Mouse (Mus musculus): ENCODE data around the gene Inpp5a. TPM values are rescaled to one million over a fixed set of nuclear protein-coding genes. Genes with fewer than 3 reads are reported as not detected.

The Inpp5a gene
- polyA plus RNA-seq, 1 experiment from 2014 or later: 41.6 TPM

GRCm38 (mm10) chr7:139381877-139382276, 7.0 kb upstream of the Inpp5a start:
- DNase-seq (ENCODE audit: low spot score) (no peak), ATAC-seq (ENCODE audit: low read depth) (no peak)
- no peaks in the 10 kb centered on the region for H3K36me3 ChIP-seq (ENCODE audit: control insufficient read depth, insufficient read depth, low read length)
- no peaks in the 10 kb centered on the region for H3K9me3 ChIP-seq (ENCODE audit: control insufficient read depth, low read length)
- H3K4me1 ChIP-seq (ENCODE audit: control insufficient read depth, insufficient read depth, low read length): no peaks in the 10 kb centered on the region; the same call in 1 of the 2 replicates
- no peak overlapping the region for H3K4me3 ChIP-seq (ENCODE audit: low read depth, low read length)
- WGBS: 73% methylated on average over 2 of the region's 2 CpGs
- H3K27me3 ChIP-seq (replicated peaks; ENCODE audit: control insufficient read depth, insufficient read depth, low read length): no peaks in the 10 kb centered on the region
- no peak overlapping the region for H3K27ac ChIP-seq (replicated peaks; ENCODE audit: low read depth, low read length)
- H3K4me2 ChIP-seq (ENCODE audit: low read depth, low read length): no peak overlapping the region
- no peak overlapping the region for H3K9ac ChIP-seq (ENCODE audit: low read depth, low read length)

DNA sequence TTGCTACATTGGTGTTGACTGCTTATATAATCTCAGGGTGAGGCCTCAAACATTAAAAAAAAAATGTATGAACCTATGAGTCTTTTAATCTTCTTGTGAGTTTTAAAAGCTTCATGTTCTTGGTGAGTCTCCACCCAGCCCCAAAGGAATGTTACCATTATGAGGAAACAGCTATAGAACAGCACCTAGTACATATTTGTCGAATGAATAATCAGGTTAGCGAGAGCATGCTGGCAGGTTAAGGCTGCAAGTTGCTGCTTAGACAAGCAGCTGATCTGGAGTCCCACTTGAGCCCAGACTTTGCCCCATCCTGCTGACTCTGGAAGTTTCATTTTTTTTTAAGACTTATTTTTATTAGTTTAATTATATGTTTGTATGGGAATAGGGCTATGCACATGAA, 6.1 kb upstream of the Inpp5a start:
- 80% methylated on average over 2 of the region's 2 CpGs for WGBS
- Histone ChIP-seq H3K4me3 (ENCODE audit: low read depth, low read length) (no peak overlapping the region), H3K27me3 (replicated peaks; ENCODE audit: control insufficient read depth, insufficient read depth, low read length) (no peaks in the 10 kb centered on the region), H3K4me1 (ENCODE audit: control insufficient read depth, insufficient read depth, low read length) (peaks cover under 1% of the 10 kb centered on the region; the same call in 1 of the 2 replicates), H3K9ac (ENCODE audit: low read depth, low read length) (no peak overlapping the region), H3K27ac (replicated peaks; ENCODE audit: low read depth, low read length) (no peak overlapping the region), H3K4me2 (ENCODE audit: low read depth, low read length) (no peak overlapping the region), H3K9me3 (ENCODE audit: control insufficient read depth, low read length) (no peaks in the 10 kb centered on the region), H3K36me3 (ENCODE audit: control insufficient read depth, insufficient read depth, low read length) (no peaks in the 10 kb centered on the region)
- ATAC-seq (ENCODE audit: low read depth) (no peak), DNase-seq (ENCODE audit: low spot score) (no peak)

- peaks cover 4% of the 10 kb centered on the region; the same call in 1 of the 2 replicates for H3K4me1 ChIP-seq (ENCODE audit: control insufficient read depth, insufficient read depth, low read length)
- no peaks in the 10 kb centered on the region for H3K36me3 ChIP-seq (ENCODE audit: control insufficient read depth, insufficient read depth, low read length)
- 92% methylated on average over 1 of the region's 1 CpGs for WGBS
- ATAC-seq (ENCODE audit: low read depth) (no peak), DNase-seq (ENCODE audit: low spot score) (no peak)
- H3K9ac ChIP-seq (ENCODE audit: low read depth, low read length): no peak overlapping the region
- no peak overlapping the region for H3K27ac ChIP-seq (replicated peaks; ENCODE audit: low read depth, low read length)
- no peaks in the 10 kb centered on the region for H3K27me3 ChIP-seq (replicated peaks; ENCODE audit: control insufficient read depth, insufficient read depth, low read length)
- no peak overlapping the region for H3K4me2 ChIP-seq (ENCODE audit: low read depth, low read length)
- H3K4me3 ChIP-seq (ENCODE audit: low read depth, low read length): no peak overlapping the region
- H3K9me3 ChIP-seq (ENCODE audit: control insufficient read depth, low read length): no peaks in the 10 kb centered on the region
These were observed 4.4 kb upstream of the Inpp5a start for GRCm38 (mm10) chr7:139384500-139384899.

- peaks cover 9% of the 10 kb centered on the region for H3K4me1 ChIP-seq (ENCODE audit: control insufficient read depth, insufficient read depth, low read length)
- H3K4me2 ChIP-seq (ENCODE audit: low read depth, low read length): no peak overlapping the region
- WGBS: 80% methylated on average over 2 of the region's 2 CpGs
- H3K9ac ChIP-seq (ENCODE audit: low read depth, low read length): no peak overlapping the region
- H3K27ac ChIP-seq (replicated peaks; ENCODE audit: low read depth, low read length): no peak overlapping the region
- H3K27me3 ChIP-seq (replicated peaks; ENCODE audit: control insufficient read depth, insufficient read depth, low read length): no peaks in the 10 kb centered on the region
- no peak overlapping the region for H3K4me3 ChIP-seq (ENCODE audit: low read depth, low read length)
- ATAC-seq (ENCODE audit: low read depth) (no peak), DNase-seq (ENCODE audit: low spot score) (no peak)
- no peaks in the 10 kb centered on the region for H3K36me3 ChIP-seq (ENCODE audit: control insufficient read depth, insufficient read depth, low read length)
- H3K9me3 ChIP-seq (ENCODE audit: control insufficient read depth, low read length): no peaks in the 10 kb centered on the region
These were observed 3.9 kb upstream of the Inpp5a start for GRCm38 (mm10) chr7:139384916-139385530.

GRCm38 (mm10) chr7:139386933-139387690, 1.8 kb upstream of the Inpp5a start:
- DNase-seq (ENCODE audit: low spot score) (no peak), ATAC-seq (ENCODE audit: low read depth) (no peak)
- Histone ChIP-seq H3K9ac (ENCODE audit: low read depth, low read length) (no peak overlapping the region), H3K4me2 (ENCODE audit: low read depth, low read length) (no peak overlapping the region), H3K27me3 (replicated peaks; ENCODE audit: control insufficient read depth, insufficient read depth, low read length) (no peaks in the 10 kb centered on the region), H3K4me1 (ENCODE audit: control insufficient read depth, insufficient read depth, low read length) (peaks cover 28% of the 10 kb centered on the region), H3K9me3 (ENCODE audit: control insufficient read depth, low read length) (no peaks in the 10 kb centered on the region), H3K36me3 (ENCODE audit: control insufficient read depth, insufficient read depth, low read length) (no peaks in the 10 kb centered on the region), H3K27ac (replicated peaks; ENCODE audit: low read depth, low read length) (no peak overlapping the region; the same call in 1 of the 2 replicates), H3K4me3 (ENCODE audit: low read depth, low read length) (no peak overlapping the region)
- 92% methylated on average over 9 of the region's 9 CpGs for WGBS

GRCm38 (mm10) chr7:139387921-139388669, 814 bp upstream of the Inpp5a start:
- H3K36me3 ChIP-seq (ENCODE audit: control insufficient read depth, insufficient read depth, low read length): no peaks in the 10 kb centered on the region
- DNase-seq (ENCODE audit: low spot score) (no peak), ATAC-seq (ENCODE audit: low read depth) (peak; percentile 78; the same call in 1 of the 2 replicates)
- peaks cover 29% of the 10 kb centered on the region for H3K4me1 ChIP-seq (ENCODE audit: control insufficient read depth, insufficient read depth, low read length)
- H3K9ac ChIP-seq (ENCODE audit: low read depth, low read length): peak overlapping the region; percentile 77
- peak overlapping the region; percentile 49 for H3K4me2 ChIP-seq (ENCODE audit: low read depth, low read length)
- H3K4me3 ChIP-seq (ENCODE audit: low read depth, low read length): peak overlapping the region; percentile 93
- peak overlapping the region; percentile 92 for H3K27ac ChIP-seq (replicated peaks; ENCODE audit: low read depth, low read length)
- WGBS: 18% methylated on average over 16 of the region's 16 CpGs
- no peaks in the 10 kb centered on the region for H3K27me3 ChIP-seq (replicated peaks; ENCODE audit: control insufficient read depth, insufficient read depth, low read length)
- no peaks in the 10 kb centered on the region for H3K9me3 ChIP-seq (ENCODE audit: control insufficient read depth, low read length)

DNA sequence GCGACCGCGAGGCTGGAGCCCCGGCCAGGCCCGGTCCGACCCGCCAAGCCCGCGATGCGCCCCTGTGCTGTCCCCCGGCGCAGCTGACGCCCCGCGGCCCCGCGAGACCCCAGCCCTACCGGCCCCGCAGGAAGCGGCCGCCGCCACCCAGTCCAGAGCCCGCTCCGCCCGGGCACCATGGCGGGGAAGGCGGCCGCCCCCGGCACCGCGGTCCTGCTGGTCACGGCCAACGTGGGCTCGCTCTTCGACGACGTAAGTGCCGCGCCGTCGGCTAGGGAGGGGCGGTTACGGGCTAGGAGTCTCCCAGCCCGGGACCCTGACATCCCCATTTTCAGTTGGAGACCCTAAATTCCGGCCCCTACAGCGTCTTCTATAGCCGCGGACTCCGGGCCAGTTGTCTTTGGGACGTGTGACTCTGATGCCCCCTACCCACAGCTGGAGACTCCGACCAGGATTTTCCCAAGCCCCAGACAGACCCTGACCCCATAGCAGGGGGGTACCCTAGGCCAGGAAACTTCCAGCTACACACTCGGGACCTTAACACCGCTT, 378 bp downstream of the Inpp5a start:
- peak overlapping the region; percentile 77 for H3K27ac ChIP-seq (replicated peaks; ENCODE audit: low read depth, low read length)

DNA sequence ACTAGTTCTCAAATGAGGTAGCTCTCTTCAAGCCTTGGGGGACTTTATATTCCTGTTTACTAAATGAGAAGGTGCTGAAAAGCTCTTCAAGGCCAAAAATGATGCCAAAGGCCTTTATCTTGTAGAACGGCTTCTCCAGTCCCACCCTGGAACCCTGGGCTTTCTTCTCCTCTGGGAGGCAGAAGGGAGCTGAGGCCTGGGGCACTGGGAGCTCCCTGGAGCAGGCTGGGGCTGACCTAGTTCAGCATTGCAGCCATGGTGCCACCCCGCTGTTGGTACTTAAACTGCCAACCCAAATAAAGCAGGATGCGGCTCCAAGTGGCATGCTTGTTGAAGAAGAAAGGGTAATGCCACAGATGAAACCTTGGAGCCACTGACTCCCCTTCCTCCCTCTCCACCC, 1.5 kb downstream of the Inpp5a start:
- no peak for DNase-seq (ENCODE audit: low spot score)
- peak overlapping the region; percentile 93 for H3K4me3 ChIP-seq (ENCODE audit: low read depth, low read length)
- no peaks in the 10 kb centered on the region for H3K27me3 ChIP-seq (replicated peaks; ENCODE audit: control insufficient read depth, insufficient read depth, low read length)
- peak overlapping the region; percentile 97 for H3K9ac ChIP-seq (ENCODE audit: low read depth, low read length)
- peak overlapping the region; percentile 77 for H3K4me2 ChIP-seq (ENCODE audit: low read depth, low read length)
- WGBS: 76% methylated on average over 3 of the region's 3 CpGs
- H3K9me3 ChIP-seq (ENCODE audit: control insufficient read depth, low read length): no peaks in the 10 kb centered on the region
- no peak for ATAC-seq (ENCODE audit: low read depth)
- no peaks in the 10 kb centered on the region for H3K36me3 ChIP-seq (ENCODE audit: control insufficient read depth, insufficient read depth, low read length)
- peak overlapping the region; percentile 65 for H3K27ac ChIP-seq (replicated peaks; ENCODE audit: low read depth, low read length)
- H3K4me1 ChIP-seq (ENCODE audit: control insufficient read depth, insufficient read depth, low read length): peaks cover 29% of the 10 kb centered on the region

More for the DNA sequence above, 378 bp downstream of the Inpp5a start:
- Histone ChIP-seq H3K9me3 (ENCODE audit: control insufficient read depth, low read length) (no peaks in the 10 kb centered on the region), H3K4me1 (ENCODE audit: control insufficient read depth, insufficient read depth, low read length) (peaks cover 29% of the 10 kb centered on the region), H3K27me3 (replicated peaks; ENCODE audit: control insufficient read depth, insufficient read depth, low read length) (no peaks in the 10 kb centered on the region), H3K4me2 (ENCODE audit: low read depth, low read length) (peak overlapping the region; percentile 77), H3K9ac (ENCODE audit: low read depth, low read length) (peak overlapping the region; percentile 97), H3K36me3 (ENCODE audit: control insufficient read depth, insufficient read depth, low read length) (no peaks in the 10 kb centered on the region), H3K4me3 (ENCODE audit: low read depth, low read length) (peak overlapping the region; percentile 93)
- under 1% methylated on average over 17 of the region's 53 CpGs for WGBS
- ATAC-seq (ENCODE audit: low read depth) (peak; percentile 38), DNase-seq (ENCODE audit: low spot score) (no peak)
